Mouse (Mus musculus) MEL (cell line): ENCODE measurements around the gene Polr2h. TPM values are rescaled to one million over a fixed set of nuclear protein-coding genes. Genes with fewer than 3 reads are reported as not detected.

Experiments
- DNase-seq: peaks from one replicate; pipeline ENCODE4 v3.0.0; 2011; ENCODE audit warnings: low read depth, low spot score
- H3K27ac ChIP-seq: 2 replicates; pipeline ENCODE4 v1.5.1; 2012; ENCODE audit warnings: low read depth, mild to moderate bottlenecking, control low read depth, low read length, moderate library complexity; ENCODE audit not compliant: control insufficient read depth
- H3K27me3 ChIP-seq, 2 experiments: fragments of 150-350 bp in 1 of 2; sonication (generic) in 1 of 2; 2 replicates each; pipeline ENCODE4 v1.6.1; 2012; ENCODE audit warnings: low read length in 2 of 2, mild to moderate bottlenecking in 2 of 2, improper control_type of control experiment in 1 of 2, moderate library complexity in 1 of 2; ENCODE audit not compliant: insufficient read depth in 2 of 2, control insufficient read depth in 1 of 2
- H3K36me3 ChIP-seq, 2 experiments: 2 replicates each; pipeline ENCODE4 v1.6.1; 2012 to 2014; ENCODE audit warnings: low read length in 2 of 2, improper control_type of control experiment in 1 of 2, inconsistent platforms in 1 of 2, mild to moderate bottlenecking in 1 of 2; ENCODE audit not compliant: insufficient read depth in 2 of 2, control insufficient read depth in 1 of 2
- H3K4me1 ChIP-seq, 2 experiments: fragments of 150-350 bp in 1 of 2; sonication (generic) in 1 of 2; 2 replicates each; pipeline ENCODE4 v1.6.1; 2012; ENCODE audit warnings: low read length in 2 of 2, improper control_type of control experiment in 1 of 2, mild to moderate bottlenecking in 1 of 2; ENCODE audit not compliant: insufficient read depth in 2 of 2, control insufficient read depth in 1 of 2
- H3K4me3 ChIP-seq, 2 experiments: fragments of 150-350 bp in 1 of 2; sonication (generic) in 1 of 2; 2 replicates each; pipeline ENCODE4 v1.5.1; 2012; ENCODE audit warnings: low read depth in 2 of 2, low read length in 2 of 2, mild to moderate bottlenecking in 2 of 2, moderate library complexity in 2 of 2, control low read depth in 1 of 2, improper control_type of control experiment in 1 of 2; ENCODE audit not compliant: control insufficient read depth in 1 of 2, insufficient read depth in 1 of 2
- H3K79me2 ChIP-seq: 2 replicates; pipeline ENCODE4 v1.6.1; 2012; ENCODE audit warnings: mild to moderate bottlenecking, low read length, moderate library complexity; ENCODE audit not compliant: control insufficient read depth, poor library complexity, insufficient read depth
- H3K9ac ChIP-seq: 2 replicates; pipeline ENCODE4 v1.6.1; 2012; ENCODE audit warnings: low read depth, mild to moderate bottlenecking, control low read depth, low read length, moderate library complexity; ENCODE audit not compliant: control insufficient read depth, poor library complexity, severe bottlenecking
- H3K9me3 ChIP-seq: fragments of 150-350 bp; sonication (generic); replicated peaks from 2 replicates; pipeline ENCODE4 v1.6.1; 2012; ENCODE audit warnings: mild to moderate bottlenecking, low read length, improper control_type of control experiment, moderate library complexity; ENCODE audit not compliant: insufficient read depth
- BHLHE40 ChIP-seq: IDR thresholded peaks from 2 replicates; pipeline ENCODE4 v1.6.1; 2012; ENCODE audit warnings: low read depth, mild to moderate bottlenecking, inconsistent platforms, low read length, improper control_type of control experiment, borderline replicate concordance
- CHD2 ChIP-seq: IDR thresholded peaks from 2 replicates; pipeline ENCODE4 v1.6.1; 2011; ENCODE audit warnings: low read length, improper control_type of control experiment
- E2F4 ChIP-seq: IDR thresholded peaks from 2 replicates; pipeline ENCODE4 v1.6.1; 2011; ENCODE audit warnings: low read depth, low read length, improper control_type of control experiment, borderline replicate concordance
- GABPA ChIP-seq: IDR thresholded peaks from 2 replicates; pipeline ENCODE4 v1.6.1; 2012; ENCODE audit warnings: low read depth, mild to moderate bottlenecking, inconsistent platforms, low read length, improper control_type of control experiment, moderate library complexity
- GATA1 ChIP-seq: IDR thresholded peaks from 2 replicates; pipeline ENCODE4 v1.6.1; 2011; ENCODE audit warnings: low read depth, low read length, improper control_type of control experiment
- HCFC1 ChIP-seq: IDR thresholded peaks from 2 replicates; pipeline ENCODE4 v1.6.1; 2012; ENCODE audit warnings: low read depth, mild to moderate bottlenecking, inconsistent platforms, low read length, improper control_type of control experiment, moderate library complexity
- MAX ChIP-seq: IDR thresholded peaks from 2 replicates; pipeline ENCODE4 v1.6.1; 2011; ENCODE audit warnings: low read length, improper control_type of control experiment
- MAZ ChIP-seq: IDR thresholded peaks from 2 replicates; pipeline ENCODE4 v1.6.1; 2012; ENCODE audit warnings: low read depth, mild to moderate bottlenecking, inconsistent platforms, low read length, improper control_type of control experiment
- MEF2A ChIP-seq: IDR thresholded peaks from 2 replicates; pipeline ENCODE4 v1.6.1; 2014; ENCODE audit warnings: low read depth, mild to moderate bottlenecking, inconsistent platforms, low read length, improper control_type of control experiment; ENCODE audit not compliant: poor library complexity, insufficient replicate concordance, severe bottlenecking; ENCODE audit errors: extremely low read depth
- MXI1 ChIP-seq: IDR thresholded peaks from 2 replicates; pipeline ENCODE4 v1.6.1; 2011; ENCODE audit warnings: mild to moderate bottlenecking, low read depth, low read length, improper control_type of control experiment
- MYC ChIP-seq: IDR thresholded peaks from 2 replicates; pipeline ENCODE4 v1.6.1; 2011; ENCODE audit warnings: low read depth, mild to moderate bottlenecking, low read length, improper control_type of control experiment, moderate library complexity
- NRF1 ChIP-seq: IDR thresholded peaks from 2 replicates; pipeline ENCODE4 v1.6.1; 2014; ENCODE audit warnings: low read depth, mild to moderate bottlenecking, inconsistent platforms, low read length, improper control_type of control experiment, moderate library complexity; ENCODE audit not compliant: poor library complexity, insufficient read depth, severe bottlenecking
- POLR2A ChIP-seq, 2 experiments: IDR thresholded peaks; 2 replicates each; pipeline ENCODE4 v1.6.1; 2011 to 2012; ENCODE audit warnings: low read length in 2 of 2, mild to moderate bottlenecking in 2 of 2, control low read depth in 1 of 2, improper control_type of control experiment in 1 of 2, low read depth in 1 of 2, moderate library complexity in 1 of 2; ENCODE audit not compliant: control insufficient read depth in 1 of 2, insufficient read depth in 1 of 2, poor library complexity in 1 of 2
- RAD21 ChIP-seq: IDR thresholded peaks from 2 replicates; pipeline ENCODE4 v1.6.1; 2011; ENCODE audit warnings: mild to moderate bottlenecking, low read depth, low read length, improper control_type of control experiment
- RCOR1 ChIP-seq: IDR thresholded peaks from 2 replicates; pipeline ENCODE4 v1.6.1; 2012; ENCODE audit warnings: low read depth, mild to moderate bottlenecking, inconsistent platforms, low read length, improper control_type of control experiment
- SIN3A ChIP-seq: IDR thresholded peaks from 2 replicates; pipeline ENCODE4 v1.6.1; 2012; ENCODE audit warnings: low read length, improper control_type of control experiment, inconsistent platforms
- TAL1 ChIP-seq: IDR thresholded peaks from 2 replicates; pipeline ENCODE4 v1.6.1; 2012; ENCODE audit warnings: mild to moderate bottlenecking, inconsistent platforms, low read length, moderate library complexity, mixed read lengths
- TCF12 ChIP-seq: IDR thresholded peaks from 2 replicates; pipeline ENCODE4 v1.6.1; 2014; ENCODE audit warnings: low read depth, mild to moderate bottlenecking, inconsistent platforms, low read length, improper control_type of control experiment, moderate library complexity
- UBTF ChIP-seq: IDR thresholded peaks from 2 replicates; pipeline ENCODE4 v1.6.1; 2012; ENCODE audit warnings: low read depth, mild to moderate bottlenecking, inconsistent platforms, low read length, improper control_type of control experiment, moderate library complexity, borderline replicate concordance; ENCODE audit not compliant: insufficient read depth
- USF1 ChIP-seq: IDR thresholded peaks from 2 replicates; pipeline ENCODE4 v1.6.1; 2014; ENCODE audit warnings: low read depth, mild to moderate bottlenecking, inconsistent platforms, low read length, improper control_type of control experiment, moderate library complexity
- USF2 ChIP-seq, 2 experiments: IDR thresholded peaks; 2 replicates each; pipeline ENCODE4 v1.6.1; 2011 to 2012; ENCODE audit warnings: improper control_type of control experiment in 2 of 2, low read length in 2 of 2, borderline replicate concordance in 1 of 2, inconsistent platforms in 1 of 2, low read depth in 1 of 2, mild to moderate bottlenecking in 1 of 2; ENCODE audit not compliant: insufficient read depth in 1 of 2
- ZMIZ1 ChIP-seq: IDR thresholded peaks from 2 replicates; pipeline ENCODE4 v1.6.1; 2012; ENCODE audit warnings: low read depth, mild to moderate bottlenecking, inconsistent platforms, low read length, improper control_type of control experiment, moderate library complexity
- ZNF384 ChIP-seq: IDR thresholded peaks from 2 replicates; pipeline ENCODE4 v1.6.1; 2012; ENCODE audit warnings: low read depth, mild to moderate bottlenecking, inconsistent platforms, low read length, improper control_type of control experiment
- polyA plus RNA-seq, 2 experiments: library from polyadenylated mRNA; stranded (reverse) in 1 of 2; unstranded in 1 of 2; fragments of >175 nt in 1 of 2; fragments of >200 nt in 1 of 2; gene quantifications; 2 replicates each; pipeline versions ENCODE4 v1.2.1 to v1.2.4; 2012; ENCODE audit warnings: low replicate concordance in 2 of 2, low read depth in 1 of 2; ENCODE audit not compliant: insufficient read length in 2 of 2, insufficient read depth in 1 of 2, missing spikeins in 1 of 2
- total RNA-seq: library from RNA; depleted of rRNA; stranded (reverse); fragments of 300-350 nt; gene quantifications from 2 replicates; pipeline ENCODE4 v1.2.3, GENCODE M21; 2012

The Polr2h gene
- total and polyA plus RNA-seq, 3 experiments: 95.4 to 180 TPM; not detected in 1

DNA sequence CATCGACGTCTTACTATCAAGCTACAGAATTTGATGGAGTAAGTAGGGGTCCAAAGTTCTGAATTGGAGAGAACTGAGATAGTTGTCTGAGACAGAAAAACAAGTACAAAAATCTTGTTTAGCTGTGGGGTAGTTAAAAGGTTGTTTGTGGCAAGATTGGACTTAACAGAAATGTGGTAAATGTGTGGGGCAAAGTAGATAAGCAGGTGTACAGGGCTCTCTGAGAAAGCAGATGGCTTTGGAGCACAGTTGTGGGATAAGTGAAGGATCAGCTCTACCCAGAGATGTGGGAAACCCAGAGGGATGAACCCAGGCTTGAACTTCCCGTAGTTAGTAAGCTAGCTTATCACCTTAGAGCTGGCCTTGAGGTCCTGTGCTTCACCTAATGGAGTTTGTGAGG is 26.7 kb upstream of the Polr2h start (continued):
- TF ChIP-seq MAZ: no peak
- TF ChIP-seq USF2 (IDR thresholded peaks at IDR 0.05; ENCODE audit: borderline replicate concordance in 1 of 2, insufficient read depth in 1 of 2, low read depth in 1 of 2, low read length in 2 of 2): no peak
- peak; percentile 17; the same call in 1 of the 2 replicates for TF ChIP-seq GATA1
- TF ChIP-seq TCF12: peak; percentile 82
- TF ChIP-seq MXI1: peak; percentile 23; the same call in 1 of the 2 replicates
- TF ChIP-seq RCOR1: peak; percentile 51
- no peak for TF ChIP-seq BHLHE40
- no peak for TF ChIP-seq NRF1
- no peak for TF ChIP-seq CHD2

DNA sequence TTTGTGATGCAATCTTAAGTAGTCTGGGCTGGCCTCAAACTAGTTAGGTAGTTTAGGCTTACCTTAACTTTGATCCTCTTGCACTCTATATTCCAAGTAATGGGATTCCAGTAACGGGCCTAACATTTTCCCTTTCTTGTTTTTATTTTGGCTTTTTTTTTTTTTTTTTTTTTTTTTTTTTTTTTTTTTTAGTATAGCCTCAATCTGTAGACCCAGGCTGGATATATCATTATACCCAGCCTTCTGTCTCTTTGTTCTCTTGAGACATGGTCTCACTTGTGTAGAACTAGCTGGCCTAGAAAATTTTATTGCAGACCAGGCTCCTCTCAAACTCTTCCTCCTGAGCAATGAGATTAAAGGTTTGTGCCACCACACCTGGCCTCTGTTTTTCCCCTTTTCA is 25.8 kb upstream of the Polr2h start:
- DNase-seq: no peak
- no peaks in the 10 kb centered on the region for H3K27me3 ChIP-seq
- H3K79me2 ChIP-seq: no peaks in the 10 kb centered on the region
- no peak for TF ChIP-seq USF1
- no peak for TF ChIP-seq MEF2A
- no peak for TF ChIP-seq CHD2
- TF ChIP-seq ZNF384: peak; percentile 59; the same call in 1 of the 2 replicates
- TF ChIP-seq RAD21: no peak
- H3K9ac ChIP-seq: no peak overlapping the region
- H3K4me3 ChIP-seq: no peak overlapping the region
- no peaks in the 10 kb centered on the region for H3K4me1 ChIP-seq
- peaks cover 5 to 26% of the 10 kb centered on the region in 2 experiments; a peak in 3 of 4 replicates for H3K36me3 ChIP-seq
- no peak overlapping the region for H3K27ac ChIP-seq
- no peaks in the 10 kb centered on the region for H3K9me3 ChIP-seq

DNA sequence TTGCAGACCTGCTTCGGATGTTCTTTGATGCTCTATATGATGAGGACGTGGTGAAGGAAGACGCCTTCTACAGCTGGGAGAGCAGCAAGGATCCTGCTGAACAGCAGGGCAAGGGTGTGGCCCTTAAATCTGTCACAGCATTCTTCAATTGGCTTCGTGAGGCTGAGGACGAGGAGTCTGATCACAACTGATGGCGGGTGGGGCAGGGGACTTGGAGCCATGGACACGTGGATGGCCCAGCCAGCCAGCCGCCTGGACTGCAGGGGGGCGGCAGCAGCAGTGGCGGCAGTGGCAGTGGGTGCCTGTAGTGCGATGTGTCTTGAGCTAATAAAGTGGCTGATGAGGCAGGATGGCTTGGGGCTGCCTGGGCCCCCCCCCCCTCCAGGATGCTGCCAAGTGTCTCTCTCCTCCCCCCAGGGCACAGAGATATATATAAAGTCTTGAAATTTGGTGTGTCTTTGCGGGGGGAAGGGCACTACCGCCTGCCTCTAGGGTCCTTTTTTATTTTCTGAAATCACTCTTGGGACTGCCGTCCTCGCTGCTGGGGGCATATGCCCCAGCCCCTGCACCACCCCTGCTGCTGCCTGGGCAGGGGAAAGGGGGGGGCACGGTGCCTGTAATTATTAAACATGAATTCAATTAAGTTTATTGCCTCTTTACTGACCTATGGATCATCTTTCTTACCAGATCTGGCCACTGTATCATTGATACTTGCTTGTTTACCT is 25.1 kb upstream of the Polr2h start:
- no peaks in the 10 kb centered on the region for H3K9me3 ChIP-seq
- no peak overlapping the region for H3K27ac ChIP-seq
- no peaks in the 10 kb centered on the region for H3K4me1 ChIP-seq
- H3K79me2 ChIP-seq: no peaks in the 10 kb centered on the region
- peaks cover 5 to 22% of the 10 kb centered on the region in 2 experiments; a peak in 3 of 4 replicates for H3K36me3 ChIP-seq
- no peak overlapping the region for H3K4me3 ChIP-seq
- no peak overlapping the region for H3K9ac ChIP-seq
- no peak for DNase-seq
- no peaks in the 10 kb centered on the region for H3K27me3 ChIP-seq
- TF ChIP-seq BHLHE40 (no peak), HCFC1 (no peak), TCF12 (no peak), MAX (no peak), POLR2A (IDR thresholded peaks at IDR 0.05; ENCODE audit: control insufficient read depth in 1 of 2, insufficient read depth in 1 of 2, low read depth in 1 of 2, low read length in 2 of 2, poor library complexity in 1 of 2) (no peak), ZMIZ1 (no peak), CHD2 (no peak), GABPA (no peak), SIN3A (no peak), USF1 (no peak), TAL1 (no peak), E2F4 (no peak), MYC (no peak), UBTF (no peak)
